Mouse (Mus musculus) adrenal gland, postnatal 10 days (tissue): ENCODE results near the gene Hgf. TPM values are rescaled to one million over a fixed set of nuclear protein-coding genes. Genes with fewer than 3 reads are reported as not detected.
A peak's percentile ranks its signal among the peaks of the same experiment; 100 is the strongest.

ENCODE experiments used
- DNase-seq: peaks from one replicate; pipeline ENCODE4 v3.0.0; 2021; ENCODE audit warnings: mixed read lengths
- long read RNA-seq, 2 experiments: library from polyadenylated mRNA; stranded (forward); transcript quantifications; one replicate each; pipeline ENCODE4 v2.0.0; 2021
- total RNA-seq, 2 experiments: library from RNA; stranded (reverse); gene quantifications; 2 replicates each; pipeline ENCODE4 v1.2.3; 2021

Gene Hgf
- 1 to 10 TPM; 5.1 to 6.7 TPM for total RNA-seq
- long read RNA-seq, experiment 1, partial matches to known transcripts = 0 of 2 reads
- long read RNA-seq, experiment 1, other reads (novel, unspliced or antisense) = 1 of 2 reads
- long read RNA-seq, experiment 2 = 0 reads

DNA sequence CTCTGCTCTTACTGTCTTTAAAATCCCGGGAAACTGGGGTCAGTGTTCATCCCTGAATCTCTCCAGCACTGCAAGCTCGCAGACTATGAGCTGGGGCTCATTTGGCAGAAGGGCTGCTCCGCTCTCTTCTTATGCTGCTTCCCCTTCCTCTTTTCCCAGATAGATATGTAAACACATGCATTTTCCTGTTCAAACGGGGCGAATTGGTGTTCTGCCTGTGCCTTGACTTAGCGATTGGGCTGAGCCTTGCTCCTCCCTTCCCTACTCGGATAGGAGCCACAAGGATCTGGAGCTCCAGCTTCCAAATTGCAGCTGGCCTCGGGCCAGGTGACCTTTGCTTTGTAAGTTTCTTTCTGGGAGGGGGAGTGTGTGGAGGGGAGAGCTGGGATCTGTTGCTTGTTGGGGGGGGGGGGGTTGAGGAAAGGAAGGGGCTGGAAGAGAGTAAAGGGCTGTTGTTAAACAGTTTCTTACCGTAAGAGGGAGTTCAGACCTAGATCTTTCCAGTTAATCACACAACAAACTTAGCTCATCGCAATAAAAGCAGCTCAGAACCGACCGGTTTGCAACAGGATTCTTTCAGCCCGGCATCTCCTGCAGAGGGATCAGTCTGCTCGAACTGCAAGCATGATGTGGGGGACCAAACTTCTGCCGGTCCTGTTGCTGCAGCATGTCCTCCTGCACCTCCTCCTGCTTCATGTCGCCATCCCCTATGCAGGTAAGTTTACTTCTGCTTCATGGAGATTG lies at the start of gene Hgf:
Hgf (plus strand) TSS at position 192 of the 744 bp plus-strand sequence.
- peak; percentile 68 for DNase-seq

DNA sequence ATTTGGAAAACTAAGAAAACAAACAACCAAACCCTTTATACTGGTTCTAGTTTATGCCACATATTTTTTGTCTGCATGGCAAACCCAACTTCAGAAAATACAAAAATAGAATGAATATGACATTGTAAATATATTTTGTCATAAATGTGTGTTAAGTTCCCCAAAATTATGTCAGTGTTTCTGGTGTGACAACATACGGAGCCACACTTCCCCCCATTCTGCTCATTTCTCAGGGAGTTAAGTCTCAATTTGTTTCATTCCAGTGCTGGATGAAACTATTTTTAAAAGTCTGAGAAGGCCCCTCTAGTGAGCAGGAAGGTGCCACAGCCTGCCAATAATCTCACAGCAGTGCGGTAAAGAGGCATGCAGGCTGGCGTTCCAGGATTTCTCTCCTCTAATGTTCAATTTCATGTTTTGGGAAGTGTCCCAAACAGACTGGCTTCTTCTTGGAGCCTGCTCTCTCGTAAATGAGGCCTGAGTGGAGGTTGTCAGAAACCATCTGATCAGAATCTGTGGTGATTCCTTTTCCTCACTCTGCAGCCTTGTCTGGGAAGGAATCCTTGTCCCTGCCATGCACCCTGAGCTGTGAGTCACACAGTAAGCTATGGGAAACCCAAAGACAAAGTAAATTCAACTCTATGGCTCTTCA lies 46.5 kb upstream of the Hgf start:
- no peak for DNase-seq

DNA sequence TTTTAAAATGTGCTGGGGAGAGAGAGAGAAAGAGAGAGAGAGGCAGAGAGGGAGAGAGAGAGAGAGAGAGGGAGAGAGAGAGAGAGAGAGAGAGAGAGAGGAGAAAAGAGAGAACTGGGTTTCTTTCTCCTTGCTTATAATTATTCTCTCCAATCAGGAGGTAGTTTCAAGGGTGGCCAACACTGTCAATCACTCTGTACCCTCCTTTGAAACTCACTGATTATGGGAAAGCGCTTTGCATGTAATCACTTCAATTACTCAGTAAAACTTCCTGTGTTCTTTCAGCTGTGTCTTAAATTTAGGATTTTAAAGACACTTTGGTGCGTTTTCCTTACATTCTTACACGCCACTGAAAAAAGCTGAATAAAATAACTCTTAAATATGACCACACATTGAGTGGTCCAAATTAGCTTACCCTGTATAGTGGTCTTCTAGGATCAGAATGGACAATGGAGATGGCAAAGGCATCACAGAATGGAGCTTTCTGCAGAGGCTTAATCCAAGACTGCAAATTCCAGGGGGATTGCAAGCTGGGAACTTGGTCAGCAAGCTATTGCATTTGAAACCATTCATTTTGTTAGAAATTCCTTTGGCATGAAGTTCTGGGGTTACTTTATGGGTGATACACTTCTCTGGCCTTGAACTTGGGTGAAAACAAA lies 21.5 kb upstream of the Hgf start:
- no peak for DNase-seq

DNA sequence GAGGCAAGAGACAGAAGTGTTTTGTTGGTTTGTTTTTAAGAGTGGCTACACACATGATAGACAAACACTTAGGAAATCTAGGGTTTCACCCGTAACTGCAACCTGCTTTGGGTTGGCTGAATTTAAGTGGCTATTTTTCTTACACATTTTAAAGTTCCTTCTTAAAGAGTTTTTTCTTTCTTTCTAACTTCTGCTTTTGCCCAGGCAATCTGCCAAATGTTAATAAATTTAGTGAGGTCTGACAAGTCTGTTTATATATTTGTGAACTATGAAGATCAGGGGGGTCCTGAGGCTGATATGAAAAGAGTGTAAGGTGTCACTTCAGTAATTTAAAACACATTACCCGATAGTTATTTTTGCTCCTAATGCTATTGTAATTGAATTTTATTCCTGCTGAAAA lies 15.2 kb upstream of the Hgf start:
- DNase-seq = no peak

DNA sequence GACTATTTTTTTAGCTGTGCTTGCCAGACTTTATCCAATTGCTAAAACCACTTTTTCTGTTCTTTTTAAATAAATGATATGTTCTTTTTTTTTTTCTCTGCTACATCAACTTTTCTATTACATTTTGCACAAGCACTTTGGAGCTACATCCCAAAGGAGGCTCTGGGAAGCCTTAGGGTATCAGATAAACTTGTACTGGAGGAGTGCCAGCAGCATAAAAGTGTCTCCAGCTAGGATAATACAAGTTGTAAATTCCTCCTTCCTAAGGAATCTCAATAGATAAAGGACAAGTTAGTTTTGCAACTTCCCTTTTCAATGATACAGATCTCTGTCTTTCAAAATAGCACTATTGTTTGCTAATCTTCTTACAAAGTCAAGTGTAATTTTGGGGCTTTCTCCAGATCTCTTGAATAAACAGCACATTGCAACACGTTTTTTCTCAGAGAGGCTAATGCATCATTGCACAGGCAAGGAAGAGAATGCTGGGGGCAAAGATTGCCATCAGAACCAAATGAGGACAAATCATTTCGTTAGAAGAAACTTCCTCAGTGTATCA lies 11.7 kb upstream of the Hgf start:
- no peak for DNase-seq

DNA sequence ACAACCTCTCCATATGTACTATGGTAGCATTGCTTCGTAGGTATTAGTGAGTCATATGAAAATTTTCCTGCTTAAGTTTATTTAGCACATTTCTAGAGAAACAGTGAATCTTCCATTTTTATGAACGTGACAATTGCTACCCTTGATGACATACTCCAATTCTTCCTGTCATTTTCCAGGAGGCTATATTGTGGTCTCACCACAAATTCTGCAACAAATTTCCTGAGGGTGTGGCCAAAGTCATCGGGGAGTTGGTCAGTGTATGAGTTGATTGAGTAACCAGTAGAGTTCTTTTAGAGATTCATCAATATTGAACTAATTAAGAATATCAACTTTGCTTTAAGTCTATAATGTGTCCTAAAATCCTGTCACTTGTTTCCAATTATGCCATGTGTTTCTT lies 5.8 kb upstream of the Hgf start:
- no peak for DNase-seq

DNA sequence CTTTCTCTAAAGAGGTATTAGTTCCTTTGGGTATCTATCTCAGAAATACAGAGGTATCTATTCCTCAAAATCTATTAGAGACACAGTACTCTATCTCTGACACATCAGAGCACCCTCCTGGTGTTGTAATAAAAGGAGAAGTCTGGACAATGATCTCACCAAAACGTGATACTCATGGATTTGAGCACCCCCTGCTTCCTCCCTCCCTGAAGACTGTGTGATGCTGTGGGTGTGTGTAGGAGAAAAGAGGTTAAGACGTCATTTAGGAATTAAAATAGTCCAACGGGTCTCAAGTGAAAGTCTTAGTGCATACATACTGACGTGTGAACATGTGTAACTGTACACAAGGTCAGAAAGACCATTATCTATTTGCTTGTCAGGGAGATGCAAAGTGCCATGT lies 648 bp upstream of the Hgf start:
- DNase-seq = no peak

DNA sequence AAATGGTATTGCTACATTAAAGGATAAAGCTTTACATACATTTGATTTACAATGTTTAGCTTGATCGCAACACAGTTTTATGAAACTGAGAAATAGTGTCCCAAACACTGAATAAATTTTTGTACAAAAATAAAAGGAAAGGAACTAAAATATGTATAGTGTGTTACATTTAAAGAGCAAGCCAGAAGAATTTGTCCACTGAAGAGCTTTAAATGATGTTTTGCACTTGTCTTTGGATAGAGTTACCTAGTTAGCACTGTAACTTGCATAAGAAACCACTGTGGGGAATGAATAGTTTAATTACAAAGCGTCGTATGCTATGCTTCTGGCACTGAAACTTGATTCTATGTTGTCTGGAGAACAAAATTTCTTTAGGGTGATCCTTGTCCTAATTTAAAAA lies 7.0 kb downstream of the Hgf start:
- DNase-seq = no peak

DNA sequence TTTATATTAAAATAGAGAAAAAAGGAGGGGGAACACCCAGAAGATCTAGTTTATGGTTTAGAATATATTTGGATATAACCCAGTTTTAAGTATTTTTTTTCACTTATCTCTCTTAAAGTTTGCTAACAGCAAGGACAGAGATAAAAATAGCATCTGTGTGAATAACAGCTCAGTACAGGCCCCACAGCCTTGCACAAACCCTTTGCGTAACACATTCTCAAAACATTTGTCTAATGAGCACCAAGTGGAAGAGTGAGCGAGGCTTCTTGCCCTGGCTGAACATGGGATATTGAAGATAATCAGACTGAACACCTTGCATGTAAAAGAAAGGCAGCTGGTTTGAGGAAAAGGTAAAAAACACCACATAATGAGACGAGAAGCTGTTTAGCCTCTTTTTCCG lies 15.7 kb downstream of the Hgf start:
- peak; percentile 6 for DNase-seq

DNA sequence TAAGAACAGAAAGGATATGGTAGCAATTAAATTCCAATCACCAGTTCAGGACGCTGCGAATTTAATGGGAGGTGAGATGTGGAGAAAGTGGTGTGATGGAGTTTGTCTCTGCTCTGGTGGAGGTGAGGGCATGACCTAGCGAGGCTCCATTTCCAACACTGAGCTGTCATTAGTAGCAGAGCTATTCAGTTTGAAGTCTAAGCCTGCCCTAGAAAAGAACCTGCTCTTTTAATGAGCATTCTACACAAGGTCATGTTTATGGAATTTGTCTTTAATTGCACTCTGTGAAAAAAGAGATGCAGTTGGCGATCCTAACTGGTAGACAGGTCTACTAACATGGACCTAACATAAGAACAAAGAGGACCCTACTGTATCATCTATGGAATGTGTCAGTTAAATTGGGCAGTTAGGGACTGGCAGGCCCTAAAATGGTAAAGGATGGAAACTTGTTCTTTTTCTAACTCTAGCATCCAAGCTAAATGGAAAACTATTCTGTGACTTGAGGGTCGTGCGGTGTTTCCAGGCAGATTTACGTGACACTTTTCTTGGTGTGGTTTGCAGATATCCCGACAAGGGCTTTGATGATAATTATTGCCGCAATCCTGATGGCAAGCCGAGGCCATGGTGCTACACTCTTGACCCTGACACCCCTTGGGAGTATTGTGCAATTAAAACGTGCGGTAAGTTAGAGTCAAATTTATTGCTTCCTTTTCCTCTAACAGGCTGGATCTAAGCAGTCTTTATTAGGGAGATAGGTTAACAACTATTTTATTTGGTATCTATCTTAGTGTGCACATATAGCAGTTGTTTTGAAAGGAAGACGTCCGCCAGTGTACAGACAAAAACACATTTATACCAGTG lies 24.8 kb downstream of the Hgf start:
- DNase-seq = peak; percentile 38

DNA sequence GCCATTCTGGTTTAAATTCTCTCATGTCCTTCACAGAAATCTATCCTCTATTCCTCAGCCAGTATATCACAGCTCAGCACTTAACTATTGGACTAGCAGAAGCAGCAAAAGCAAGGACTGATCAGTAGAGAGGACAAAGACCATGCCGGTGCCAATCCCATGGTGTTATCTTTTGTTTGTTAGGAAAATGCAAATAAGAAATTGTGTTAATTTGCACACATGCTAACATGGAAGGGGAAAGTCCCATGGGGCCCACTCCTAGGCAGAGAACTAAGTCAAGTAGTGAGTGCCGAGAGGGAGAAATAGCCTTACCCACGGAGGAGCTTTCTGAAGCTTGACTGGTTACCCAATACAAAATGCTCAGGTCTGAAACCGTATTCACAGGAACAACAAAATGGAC lies 42.4 kb downstream of the Hgf start:
- no peak for DNase-seq

DNA sequence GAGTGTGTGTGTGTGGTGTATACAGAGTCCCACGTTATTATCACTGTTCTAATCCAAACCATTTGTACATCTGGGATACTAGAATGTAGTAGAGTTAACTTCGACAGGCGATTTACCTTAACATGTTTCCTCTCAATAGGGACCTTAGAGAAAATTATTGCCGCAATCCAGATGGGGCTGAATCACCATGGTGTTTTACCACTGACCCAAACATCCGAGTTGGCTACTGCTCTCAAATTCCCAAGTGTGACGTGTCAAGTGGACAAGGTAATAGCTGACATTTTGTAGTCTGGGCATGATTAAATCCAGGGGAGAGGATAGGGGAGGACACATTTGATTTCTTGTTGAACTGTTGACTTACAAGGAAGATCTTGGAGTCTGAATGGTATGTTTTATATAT lies 44.7 kb downstream of the Hgf start:
- no peak for DNase-seq

DNA sequence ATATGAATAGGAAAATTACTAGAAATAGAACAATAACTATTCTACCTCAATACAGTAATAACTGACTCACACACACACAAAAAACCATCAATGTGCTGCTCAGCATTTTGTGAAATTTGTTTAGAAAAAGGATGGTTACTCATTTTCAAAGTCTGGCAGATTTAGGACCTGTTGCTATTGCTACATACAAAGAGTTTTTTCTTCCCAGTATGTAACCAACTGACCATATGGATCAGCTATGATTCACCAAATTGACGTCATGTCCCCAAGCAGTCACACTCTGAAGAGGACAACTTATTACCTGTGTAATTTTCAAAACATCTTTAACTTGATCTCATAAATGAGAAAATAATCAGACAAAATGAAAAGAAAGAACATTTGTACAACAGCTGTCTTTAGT lies 48.2 kb downstream of the Hgf start:
- DNase-seq = no peak

DNA sequence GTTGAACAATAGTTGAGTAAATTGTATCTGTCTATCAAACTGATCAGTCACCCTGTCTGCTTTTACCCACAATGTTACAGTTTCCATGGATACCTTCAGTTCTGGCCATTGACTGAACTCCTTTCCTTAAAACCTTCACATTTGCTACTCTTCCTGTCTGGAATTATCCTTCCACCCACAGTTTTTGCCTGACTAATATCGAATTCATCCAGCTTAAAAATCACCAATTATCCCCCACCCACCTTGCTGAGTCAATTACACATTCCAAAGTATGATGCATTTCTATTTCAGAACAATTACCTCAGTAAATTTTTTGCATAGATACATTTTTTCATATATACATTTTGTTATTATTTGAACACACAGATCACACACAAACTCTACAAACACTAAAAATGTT lies 79.7 kb downstream of the Hgf start:
- DNase-seq = no peak

DNA sequence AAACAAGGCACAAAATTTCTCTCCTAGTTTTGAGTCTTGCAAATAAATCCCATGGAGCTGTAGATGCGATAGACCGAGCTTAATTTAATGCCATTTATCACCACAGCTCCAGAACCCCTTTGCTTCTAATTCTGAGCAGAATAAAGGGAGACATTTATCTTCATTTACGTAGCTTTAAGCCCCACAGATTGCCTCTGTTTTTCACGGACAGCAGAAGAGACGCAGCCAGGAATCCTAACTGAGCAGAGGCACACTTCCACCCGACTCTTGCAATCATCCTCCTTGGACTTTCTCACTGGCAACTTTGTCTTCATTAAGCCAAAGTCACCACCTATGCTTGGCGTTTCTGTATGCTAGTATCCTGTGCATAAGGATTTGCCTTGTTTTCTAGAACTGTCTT lies 93.1 kb downstream of the Hgf start:
- no peak for DNase-seq

DNA sequence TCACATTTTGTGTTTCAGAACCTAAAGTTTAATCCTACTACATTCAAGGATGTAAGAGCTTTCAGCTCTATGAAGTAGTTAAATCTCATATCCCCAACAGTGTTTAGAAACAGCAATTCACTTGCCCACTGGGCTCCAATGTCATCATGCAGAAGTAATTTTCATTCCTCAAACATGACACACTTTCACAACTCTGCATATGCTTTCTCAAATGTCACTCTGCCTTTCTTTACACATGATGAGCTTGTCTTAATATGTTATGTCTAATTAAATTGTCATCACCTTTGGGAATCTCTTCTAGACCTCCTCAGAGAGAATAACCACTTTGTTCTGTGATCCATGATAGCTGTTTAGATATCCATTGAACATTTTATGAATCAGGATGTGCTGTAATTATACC lies 94.4 kb downstream of the Hgf start:
- no peak for DNase-seq

DNA sequence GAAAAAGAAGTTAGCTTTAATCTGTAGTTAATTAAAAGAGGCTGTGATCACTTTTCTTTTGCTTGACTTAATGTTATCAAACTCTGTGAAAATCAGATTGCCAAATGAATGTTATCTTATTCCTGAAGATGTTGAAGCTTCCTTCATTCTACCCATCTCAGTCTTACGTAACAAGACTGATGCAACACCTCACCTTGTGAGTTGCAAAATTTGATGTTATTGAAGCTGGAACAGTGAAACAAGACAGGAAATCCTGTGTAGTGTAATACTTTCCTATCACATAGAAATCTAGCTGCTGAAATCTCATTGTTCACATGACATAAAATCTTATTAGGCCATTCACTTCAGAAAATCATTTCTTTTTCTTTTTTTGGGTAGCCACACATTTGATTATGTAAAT lies 96.9 kb downstream of the Hgf start:
- DNase-seq = no peak

DNA sequence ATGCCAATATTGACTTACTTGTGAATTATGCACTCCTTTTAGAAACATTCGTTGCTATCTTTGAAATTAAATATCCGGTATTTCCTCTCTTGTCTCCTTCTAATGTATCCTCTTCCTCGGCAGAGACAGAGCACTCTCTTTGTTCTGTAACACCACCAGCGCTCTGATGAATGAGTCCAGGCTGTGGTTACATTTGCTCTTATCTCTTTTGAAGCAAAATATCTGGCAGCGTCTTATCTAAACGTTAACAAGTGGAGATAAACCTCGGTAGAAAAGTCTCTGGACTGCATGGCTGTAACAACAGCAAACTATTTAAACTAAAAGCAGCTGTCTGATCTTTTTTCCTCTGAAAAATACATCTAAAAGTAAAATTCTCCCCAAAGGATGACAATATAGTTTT lies 100.7 kb downstream of the Hgf start:
- no peak for DNase-seq
